Mouse (Mus musculus) right cerebral cortex, postnatal 10 days (tissue): ENCODE results near the gene Ralgds.

ENCODE experiments used
- DNase-seq, 2 experiments: peaks; one replicate each; pipeline ENCODE4 v3.0.0; 2021; ENCODE audit warnings: low spot score in 2 of 2

The Ralgds gene

DNA sequence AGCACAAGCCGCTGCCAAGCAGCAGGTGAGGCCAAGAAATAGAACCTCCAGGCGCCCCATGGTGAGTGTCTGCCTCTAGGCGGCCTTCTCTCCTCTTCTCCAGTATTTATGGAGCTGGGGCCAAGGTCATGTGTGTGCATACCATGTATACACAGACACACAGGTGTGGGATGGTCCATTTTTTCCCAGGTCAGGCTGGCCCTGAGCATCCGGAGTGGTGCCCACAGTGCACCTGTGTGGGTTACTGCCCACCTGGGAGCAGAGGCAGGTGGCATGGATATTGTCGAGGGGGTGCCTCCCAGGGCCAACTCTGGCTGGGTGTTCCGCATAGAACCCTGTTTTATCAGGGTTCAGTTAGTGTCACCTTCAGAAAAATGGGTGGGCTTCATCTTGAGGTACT lies 50.4 kb downstream of the Ralgds start, which contains the start of gene Cel:
TSS of gene Cel (minus strand) at position 101 of the 400 bp plus-strand sequence.
- no peak for DNase-seq

- DNase-seq: no peak
These were observed 50.9 kb downstream of the Ralgds start for GRCm38 (mm10) chr2:28563830-28564229.

- DNase-seq: no peak
These were observed 51.5 kb downstream of the Ralgds start for GRCm38 (mm10) chr2:28564380-28564779.

DNA sequence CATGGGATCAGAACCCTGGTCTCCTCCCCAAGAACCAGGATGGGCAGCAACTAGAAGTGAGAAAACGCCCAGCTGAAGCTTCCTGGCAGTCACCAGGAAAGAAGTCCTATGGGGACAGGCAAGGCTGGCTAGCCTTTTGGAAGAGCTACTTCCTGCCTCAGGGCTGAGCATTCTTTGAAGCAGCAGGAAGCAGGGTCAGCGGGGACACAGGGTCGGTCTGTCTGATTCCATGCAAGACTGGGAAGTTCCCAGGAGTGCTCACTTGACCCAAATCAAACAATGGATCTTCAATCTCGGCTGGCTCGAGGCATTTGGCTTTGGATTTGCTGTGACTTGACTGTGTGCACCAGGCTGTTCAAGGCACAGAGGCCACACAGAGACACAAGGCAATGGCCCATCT lies 53.6 kb downstream of the Ralgds start:
- DNase-seq: no peak

DNA sequence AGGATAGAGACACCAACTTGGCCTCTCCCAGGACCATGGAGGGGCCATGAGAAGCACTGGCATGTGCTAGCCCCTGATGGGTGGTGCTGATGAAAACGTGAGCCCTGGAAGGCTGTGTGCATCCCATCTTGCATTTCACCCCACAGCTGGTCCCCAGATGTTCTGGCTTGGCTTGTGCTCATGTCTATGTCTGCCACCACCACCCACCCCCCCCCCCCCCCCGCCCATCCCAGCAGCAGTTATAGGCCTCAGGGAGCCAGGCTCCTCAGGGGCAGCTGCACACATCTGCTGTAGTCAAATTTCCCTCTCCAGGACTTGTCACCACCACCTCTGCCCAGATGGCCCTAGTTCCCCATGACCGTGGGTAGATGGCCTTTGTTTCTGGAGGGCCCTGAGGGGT lies 57.0 kb downstream of the Ralgds start:
- DNase-seq: no peak

DNA sequence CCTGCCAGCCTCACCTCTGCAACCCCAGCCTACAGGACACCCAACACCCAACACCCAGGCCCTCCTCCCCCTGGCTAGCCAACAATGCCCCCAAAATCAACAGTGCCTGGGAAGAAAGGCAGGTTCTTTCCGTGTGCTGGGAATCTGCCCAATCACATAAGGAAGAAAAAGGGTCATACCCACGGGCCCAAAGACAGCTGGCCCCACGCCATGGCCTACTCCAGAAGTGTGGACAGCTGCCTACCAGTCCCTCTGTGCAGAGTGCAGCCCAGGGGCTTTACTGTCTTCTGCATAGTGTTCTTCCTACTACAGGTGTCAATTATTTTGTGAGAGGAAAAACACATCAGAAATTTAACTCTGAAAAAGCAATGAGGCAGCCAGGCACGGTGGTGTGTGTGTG lies 62.4 kb downstream of the Ralgds start:
- no peak for DNase-seq

DNA sequence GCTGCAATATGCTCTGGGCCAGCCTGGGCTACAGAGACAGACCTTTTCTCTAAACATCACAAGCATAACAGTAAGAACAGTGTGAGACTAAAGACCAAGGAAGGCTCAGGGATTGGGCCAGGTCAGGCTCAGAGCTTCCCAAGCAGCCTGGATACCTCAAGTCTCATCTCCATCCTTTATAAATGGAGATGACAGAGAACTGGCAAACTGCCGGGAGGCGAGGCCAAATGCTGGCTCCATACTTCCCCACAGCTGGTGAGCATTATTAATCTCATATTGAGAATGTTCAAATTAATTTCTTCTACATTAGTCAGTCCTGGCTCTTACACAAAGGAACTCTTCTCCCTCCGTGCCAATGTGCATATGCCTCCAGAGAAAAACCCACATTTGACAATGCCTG lies 63.9 kb downstream of the Ralgds start:
- no peak for DNase-seq

DNA sequence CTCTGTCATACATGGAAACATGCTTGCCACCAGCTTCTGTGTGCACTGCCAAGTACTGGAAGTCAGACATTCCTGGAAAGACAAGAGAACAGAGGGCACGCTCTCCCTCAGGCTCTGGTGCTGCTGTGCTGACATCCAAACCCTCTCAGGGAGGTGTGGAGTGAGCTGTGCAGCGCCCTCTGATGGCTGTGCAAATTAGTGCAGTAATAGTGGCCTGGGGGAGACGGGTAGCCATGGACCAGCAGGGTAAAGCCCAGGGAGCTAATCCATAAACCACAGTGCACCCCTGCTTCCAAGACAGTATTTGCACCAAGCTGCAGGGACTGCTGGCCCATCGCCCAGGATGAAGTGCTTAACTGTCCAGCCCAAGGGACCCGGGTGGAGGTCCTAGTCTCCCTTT lies 65.1 kb downstream of the Ralgds start:
- DNase-seq: peak in 1 of 2 experiments; percentile 47

- DNase-seq: peak; percentile 92 to 93
These were observed 69.9 kb downstream of the Ralgds start for GRCm38 (mm10) chr2:28582647-28583353.

- no peak for DNase-seq
These were observed 70.7 kb downstream of the Ralgds start, which contains the start of gene Gtf3c5 for GRCm38 (mm10) chr2:28583651-28584050. Gene Gtf3c5 (minus strand): TSS chr2:28583751.

DNA sequence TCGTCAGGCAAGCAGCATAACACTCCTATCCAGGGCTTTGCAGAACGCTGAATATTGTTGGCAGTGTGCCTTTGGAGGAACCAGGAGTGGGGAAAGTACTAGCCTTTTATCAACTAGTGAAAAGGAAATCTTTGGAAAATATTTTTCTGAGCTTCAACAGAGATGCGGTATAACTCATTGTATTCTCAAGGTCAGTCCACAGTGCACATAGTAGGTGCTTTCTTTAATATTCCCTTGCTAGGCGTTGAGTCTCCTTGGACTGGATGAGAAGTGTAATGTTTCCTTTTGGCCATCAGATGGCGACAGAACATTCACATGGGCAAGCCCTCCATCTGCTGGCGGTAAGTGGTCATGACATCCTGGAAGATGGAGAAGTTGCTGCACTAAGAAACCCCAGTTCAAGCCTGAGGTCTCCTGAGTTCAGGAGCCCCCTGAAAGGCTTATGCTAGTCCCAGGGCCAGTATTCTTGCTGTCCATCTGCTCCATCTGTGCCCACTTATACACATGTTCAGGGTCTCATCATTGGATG lies 72.2 kb downstream of the Ralgds start:
- DNase-seq: peak; percentile 82 to 85

- peak in 1 of 2 experiments; percentile 50 for DNase-seq
These were observed 72.8 kb downstream of the Ralgds start for GRCm38 (mm10) chr2:28585730-28586129.

DNA sequence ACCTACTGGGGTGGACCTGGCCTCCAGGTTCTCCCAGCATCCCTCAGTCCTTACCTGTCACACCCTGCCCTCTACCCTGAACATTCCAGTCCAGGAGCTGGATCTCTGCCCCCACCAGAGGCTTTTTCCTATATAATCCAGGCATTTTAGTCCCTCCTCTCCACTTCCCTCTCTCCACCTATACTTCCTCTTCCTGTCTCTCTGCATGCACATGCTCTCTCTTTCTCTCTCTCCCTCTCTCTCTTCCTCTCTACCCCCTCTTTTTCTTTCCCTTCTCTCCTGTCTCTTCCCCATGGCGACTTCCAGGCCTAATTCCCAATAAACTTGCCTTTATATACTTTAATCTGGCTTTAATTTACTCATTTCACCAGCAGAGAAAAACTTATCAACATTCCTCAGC lies 75.6 kb downstream of the Ralgds start:
- DNase-seq: no peak

- DNase-seq: no peak
These were observed 78.6 kb downstream of the Ralgds start for GRCm38 (mm10) chr2:28591479-28591878.

- peak in 1 of 2 experiments; percentile 56 for DNase-seq
These were observed 79.9 kb downstream of the Ralgds start for GRCm38 (mm10) chr2:28592809-28593208.

- DNase-seq: no peak
These were observed 83.1 kb downstream of the Ralgds start for GRCm38 (mm10) chr2:28596021-28596420.

GRCm38 (mm10) chr2:28596998-28597397 lies 84.1 kb downstream of the Ralgds start:
- DNase-seq: no peak

- DNase-seq: no peak
These were observed 85.0 kb downstream of the Ralgds start for GRCm38 (mm10) chr2:28597733-28598547.

DNA sequence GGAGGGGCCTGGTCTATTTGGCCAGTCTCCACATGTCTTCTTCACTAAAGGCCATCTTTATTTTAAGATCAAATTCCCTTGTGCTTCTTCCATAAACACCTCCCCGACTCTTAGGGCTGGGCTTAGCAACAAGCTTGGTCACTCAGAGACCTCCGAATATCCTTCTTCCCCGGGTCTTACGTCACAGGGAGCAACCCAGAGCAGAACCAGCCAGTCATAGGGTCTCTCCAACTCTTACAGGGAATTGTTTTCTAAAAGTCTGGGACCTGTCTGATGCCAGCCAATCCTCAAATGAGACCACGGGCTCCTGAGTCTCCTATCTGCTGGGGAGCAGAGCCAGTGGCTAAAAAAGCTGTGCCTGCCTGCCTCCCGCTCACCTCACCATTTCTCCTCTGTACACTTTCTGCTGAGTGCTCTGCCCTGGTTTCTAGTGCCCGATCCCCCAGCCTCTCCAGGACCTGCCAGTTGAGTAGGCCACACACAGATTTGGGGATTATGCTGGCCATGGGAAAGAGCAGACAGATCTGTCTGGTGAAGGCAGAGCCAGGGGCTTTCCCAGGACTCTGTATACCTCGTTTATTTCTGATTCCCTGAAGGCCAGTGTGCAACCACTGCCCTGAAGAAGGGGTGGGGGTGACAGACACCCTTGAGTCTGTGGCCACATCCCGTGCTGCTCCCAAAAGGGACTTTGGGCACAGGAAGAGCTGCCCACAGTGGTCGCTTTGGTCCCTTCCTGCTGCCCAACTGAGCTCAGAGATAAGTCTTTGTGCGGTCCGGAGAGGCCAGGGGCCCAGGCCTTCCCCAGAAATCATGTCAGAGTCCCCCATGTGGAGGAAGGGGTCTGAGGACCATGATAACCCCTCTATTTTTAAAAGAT lies 86.0 kb downstream of the Ralgds start:
- DNase-seq: no peak

DNA sequence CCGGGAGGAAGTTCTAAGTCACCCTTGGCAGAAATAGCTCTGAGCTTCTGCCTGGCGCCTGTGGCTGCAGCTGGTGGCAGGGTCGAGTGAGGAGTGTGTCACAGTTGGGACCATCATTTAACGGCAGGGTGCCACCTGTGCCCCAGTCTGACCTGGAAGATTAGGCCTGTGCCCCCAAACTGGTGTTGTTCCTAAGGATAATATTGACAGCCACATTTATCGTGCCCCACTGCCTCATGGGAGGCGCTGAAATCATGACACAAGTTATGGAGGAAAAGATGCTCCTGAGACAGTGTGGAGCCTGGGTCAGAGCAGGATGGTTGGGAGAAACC lies 86.6 kb downstream of the Ralgds start:
- DNase-seq: no peak

GRCm38 (mm10) chr2:28601720-28602590 lies 89.0 kb downstream of the Ralgds start:
- no peak for DNase-seq
